Mouse (Mus musculus) embryonic facial prominence, embryonic 12.5 days (tissue): ENCODE data around the gene Eid2b. TPM values are rescaled to one million over a fixed set of nuclear protein-coding genes. Genes with fewer than 3 reads are reported as not detected.

Experiments
- ATAC-seq: fragments of 200-750 bp; cut with Nextera tagmentation; 2 replicates; pipeline ENCODE4 v1.8.0; 2017; ENCODE audit not compliant: insufficient number of reproducible peaks, insufficient read depth, low FRiP score, low TSS enrichment
- H3K27ac ChIP-seq: fragments of 300-500 bp; sonication (generic); 2 replicates; pipeline ENCODE4 v1.5.1; 2016; ENCODE audit warnings: mild to moderate bottlenecking
- H3K27me3 ChIP-seq: fragments of 300-500 bp; sonication (generic); 2 replicates; pipeline ENCODE4 v1.6.1; 2016; ENCODE audit warnings: mild to moderate bottlenecking, moderate library complexity
- H3K36me3 ChIP-seq: fragments of 300-500 bp; sonication (generic); 2 replicates; pipeline ENCODE4 v1.6.1; 2016; ENCODE audit warnings: mild to moderate bottlenecking
- H3K4me1 ChIP-seq: fragments of 300-500 bp; sonication (generic); 2 replicates; pipeline ENCODE4 v1.6.1; 2016
- H3K4me2 ChIP-seq: fragments of 300-500 bp; sonication (generic); replicated peaks from 2 replicates; pipeline ENCODE4 v1.6.1; 2016; ENCODE audit warnings: mild to moderate bottlenecking, moderate library complexity
- H3K4me3 ChIP-seq: fragments of 300-500 bp; sonication (generic); 2 replicates; pipeline ENCODE4 v1.5.1; 2016; ENCODE audit warnings: mild to moderate bottlenecking
- H3K9ac ChIP-seq: fragments of 300-500 bp; sonication (generic); 2 replicates; pipeline ENCODE4 v1.6.1; 2016; ENCODE audit warnings: mild to moderate bottlenecking, moderate library complexity
- H3K9me3 ChIP-seq: fragments of 300-500 bp; sonication (generic); 2 replicates; pipeline ENCODE4 v1.6.1; 2016; ENCODE audit warnings: mild to moderate bottlenecking, moderate library complexity
- WGBS: fragments of 180-500 bp; shearing (Covaris S2); methylation state at CpG from one replicate; pipeline ENCODE4 v1.1.7; 2016; 5-methylcytosine and 5-hydroxymethylcytosine counted together
- polyA plus RNA-seq: library from polyadenylated mRNA; unstranded; fragments of >200 nt; fragmentation: Nextera tagmentation; extraction: Ambion mirVana; gene quantifications from 2 replicates; pipeline ENCODE4 v1.2.1, GENCODE M21; 2016

The Eid2b gene
- polyA plus RNA-seq, 1 experiment from 2014 or later: 19.2 TPM

GRCm38 (mm10) chr7:28268576-28268975 is 9.0 kb upstream of the Eid2b start:
- ATAC-seq: no peak
- peaks cover 4% of the 10 kb centered on the region; the same call in 1 of the 2 replicates for H3K4me1 ChIP-seq
- 28% methylated on average over 16 of the region's 16 CpGs for WGBS
- H3K9ac ChIP-seq: peak overlapping the region; percentile 99
- no peaks in the 10 kb centered on the region for H3K27me3 ChIP-seq
- peak overlapping the region; percentile 73 for H3K4me2 ChIP-seq
- H3K36me3 ChIP-seq: peaks cover 31% of the 10 kb centered on the region
- H3K9me3 ChIP-seq: no peaks in the 10 kb centered on the region
- H3K27ac ChIP-seq: peak overlapping the region; percentile 92
- H3K4me3 ChIP-seq: peak overlapping the region; percentile 87

- Histone ChIP-seq H3K4me1 (peaks cover 4% of the 10 kb centered on the region; the same call in 1 of the 2 replicates), H3K27me3 (no peaks in the 10 kb centered on the region), H3K4me2 (no peak overlapping the region; the same call in 1 of the 2 replicates), H3K4me3 (no peak overlapping the region), H3K9ac (no peak overlapping the region), H3K27ac (no peak overlapping the region), H3K9me3 (no peaks in the 10 kb centered on the region), H3K36me3 (peaks cover 37% of the 10 kb centered on the region)
- ATAC-seq: no peak
- WGBS: 92% methylated on average over 12 of the region's 12 CpGs
Measured at GRCm38 (mm10) chr7:28269355-28269754, 8.2 kb upstream of the Eid2b start.

- Histone ChIP-seq H3K27ac (no peak overlapping the region), H3K4me2 (no peak overlapping the region), H3K4me3 (no peak overlapping the region), H3K9ac (no peak overlapping the region), H3K36me3 (peaks cover 38% of the 10 kb centered on the region), H3K27me3 (no peaks in the 10 kb centered on the region), H3K4me1 (peaks cover 4% of the 10 kb centered on the region; the same call in 1 of the 2 replicates), H3K9me3 (no peaks in the 10 kb centered on the region)
- ATAC-seq: no peak
- 74% methylated on average over 3 of the region's 3 CpGs for WGBS
Measured at GRCm38 (mm10) chr7:28271761-28272160, 5.8 kb upstream of the Eid2b start.

GRCm38 (mm10) chr7:28277237-28277614 is 313 bp upstream of the Eid2b start:
- Histone ChIP-seq H3K4me1 (peaks cover 8% of the 10 kb centered on the region; the same call in 1 of the 2 replicates), H3K27me3 (no peaks in the 10 kb centered on the region), H3K27ac (no peak overlapping the region), H3K4me2 (no peak overlapping the region), H3K9ac (no peak overlapping the region), H3K36me3 (peaks cover 20% of the 10 kb centered on the region), H3K4me3 (no peak overlapping the region), H3K9me3 (no peaks in the 10 kb centered on the region)
- WGBS: 58% methylated on average over 8 of the region's 8 CpGs
- ATAC-seq: 0 out of 2 replicates have a peak, but pooled peaks have one; percentile 13

GRCm38 (mm10) chr7:28278279-28278652 is 727 bp downstream of the Eid2b start:
- Histone ChIP-seq H3K36me3 (peaks cover 10% of the 10 kb centered on the region; the same call in 1 of the 2 replicates), H3K9me3 (no peaks in the 10 kb centered on the region), H3K4me2 (peak overlapping the region; percentile 85), H3K9ac (peak overlapping the region; percentile 75), H3K4me3 (peak overlapping the region; percentile 57), H3K4me1 (peaks cover 8% of the 10 kb centered on the region; the same call in 1 of the 2 replicates), H3K27ac (0 out of 2 replicates have a peak overlapping the region, but pooled peaks have one; percentile 64), H3K27me3 (no peaks in the 10 kb centered on the region)
- ATAC-seq: no peak
- WGBS: 88% methylated on average over 7 of the region's 7 CpGs

GRCm38 (mm10) chr7:28280630-28281029 is 3.1 kb downstream of the Eid2b start:
- Histone ChIP-seq H3K9me3 (no peaks in the 10 kb centered on the region), H3K4me2 (no peak overlapping the region), H3K36me3 (no peaks in the 10 kb centered on the region), H3K4me3 (no peak overlapping the region), H3K4me1 (peaks cover 8% of the 10 kb centered on the region; the same call in 1 of the 2 replicates), H3K27me3 (no peaks in the 10 kb centered on the region), H3K9ac (no peak overlapping the region), H3K27ac (no peak overlapping the region)
- 80% methylated on average over 7 of the region's 7 CpGs for WGBS
- ATAC-seq: no peak

GRCm38 (mm10) chr7:28290165-28290564 is 12.6 kb downstream of the Eid2b start:
- no peak overlapping the region for H3K27ac ChIP-seq
- peak overlapping the region; percentile 25 for H3K4me3 ChIP-seq
- ATAC-seq: no peak
- H3K4me2 ChIP-seq: peak overlapping the region; percentile 40
- H3K36me3 ChIP-seq: no peaks in the 10 kb centered on the region
- H3K4me1 ChIP-seq: peaks cover 8% of the 10 kb centered on the region
- no peaks in the 10 kb centered on the region for H3K9me3 ChIP-seq
- WGBS: 3% methylated on average over 18 of the region's 18 CpGs
- H3K27me3 ChIP-seq: peaks cover 81% of the 10 kb centered on the region
- H3K9ac ChIP-seq: no peak overlapping the region

GRCm38 (mm10) chr7:28290638-28291590 is 13.4 kb downstream of the Eid2b start, which contains the start of gene Selenov:
Gene Selenov (minus strand): TSS chr7:28291186.
- no peak within 1 kb of the TSS for H3K9ac ChIP-seq
- peaks cover 8% of the 10 kb centered on the region for H3K4me1 ChIP-seq
- H3K9me3 ChIP-seq: no peaks in the 10 kb centered on the region
- peak within 1 kb of the TSS; percentile 40 for H3K4me2 ChIP-seq
- peak within 1 kb of the TSS; percentile 25 for H3K4me3 ChIP-seq
- H3K36me3 ChIP-seq: no peaks in the 10 kb centered on the region
- ATAC-seq: peak; percentile 30; the same call in 1 of the 2 replicates
- H3K27me3 ChIP-seq: peaks cover 87% of the 10 kb centered on the region
- H3K27ac ChIP-seq: no peak within 1 kb of the TSS
- under 1% methylated on average over 52 of the region's 52 CpGs for WGBS

GRCm38 (mm10) chr7:28294481-28294880 is 16.9 kb downstream of the Eid2b start:
- peaks cover 95% of the 10 kb centered on the region for H3K27me3 ChIP-seq
- peak overlapping the region; percentile 80 for H3K4me2 ChIP-seq
- ATAC-seq: peak; percentile 55; the same call in 1 of the 2 replicates
- H3K4me1 ChIP-seq: peaks cover 13% of the 10 kb centered on the region
- peak overlapping the region; percentile 50 for H3K4me3 ChIP-seq
- WGBS: 5% methylated on average over 39 of the region's 63 CpGs
- no peaks in the 10 kb centered on the region for H3K36me3 ChIP-seq
- H3K27ac ChIP-seq: no peak overlapping the region
- peak overlapping the region; percentile 53 for H3K9ac ChIP-seq
- H3K9me3 ChIP-seq: no peaks in the 10 kb centered on the region

- H3K4me1 ChIP-seq: peaks cover 18% of the 10 kb centered on the region
- H3K27ac ChIP-seq: no peak overlapping the region
- 11% methylated on average over 43 of the region's 43 CpGs for WGBS
- no peaks in the 10 kb centered on the region for H3K9me3 ChIP-seq
- no peaks in the 10 kb centered on the region for H3K36me3 ChIP-seq
- no peak for ATAC-seq
- H3K4me2 ChIP-seq: peak overlapping the region; percentile 31
- peak overlapping the region; percentile 7; the same call in 1 of the 2 replicates for H3K4me3 ChIP-seq
- peaks cover 80% of the 10 kb centered on the region for H3K27me3 ChIP-seq
- no peak overlapping the region for H3K9ac ChIP-seq
Measured at GRCm38 (mm10) chr7:28298837-28299625, 21.5 kb downstream of the Eid2b start.
